Mouse (Mus musculus) E14TG2a.4 (cell line): ENCODE results near the gene Rras2.

Source experiments
- CTCF ChIP-seq: conservative IDR thresholded peaks from 2 replicates; pipeline ENCODE4 v1.5.1; 2014; ENCODE audit warnings: low read length
- NANOG ChIP-seq: IDR thresholded peaks from 2 replicates; pipeline ENCODE4 v1.6.1; 2014; ENCODE audit warnings: borderline replicate concordance, low read length, mixed read lengths
- POU5F1 ChIP-seq: IDR thresholded peaks from 2 replicates; pipeline ENCODE4 v1.6.1; 2014; ENCODE audit warnings: low read length, borderline replicate concordance

- no peak for TF ChIP-seq CTCF
- no peak for TF ChIP-seq NANOG
- TF ChIP-seq POU5F1, result no peak
These were observed 33.8 kb downstream of the Rras2 start for GRCm38 (mm10) chr7:114083760-114084159.
